Mouse (Mus musculus): ENCODE results near the gene Tcte1.
A peak's percentile ranks its signal among the peaks of the same experiment; 100 is the strongest.

Gene Tcte1

GRCm38 (mm10) chr17:45585725-45586448 is 62.7 kb downstream of the Tcte1 start:
- DNase-seq: no peak

- DNase-seq: peak in 1 of 2 experiments; percentile 43
These were observed 63.2 kb downstream of the Tcte1 start for GRCm38 (mm10) chr17:45586449-45586837.

- no peak for DNase-seq
These were observed 65.1 kb downstream of the Tcte1 start for GRCm38 (mm10) chr17:45588370-45588769.

GRCm38 (mm10) chr17:45589236-45589635 is 66.0 kb downstream of the Tcte1 start:
- DNase-seq: no peak

- no peak for DNase-seq
These were observed 66.6 kb downstream of the Tcte1 start for GRCm38 (mm10) chr17:45589844-45590243.

- DNase-seq: no peak
These were observed 67.2 kb downstream of the Tcte1 start for GRCm38 (mm10) chr17:45590410-45590809.

- DNase-seq: no peak
These were observed 68.7 kb downstream of the Tcte1 start for GRCm38 (mm10) chr17:45591701-45592605.
